Mouse (Mus musculus) left cerebral cortex, postnatal 4 days (tissue): Measurements from ENCODE around the gene Ssbp4. TPM values are rescaled to one million over a fixed set of nuclear protein-coding genes. Genes with fewer than 3 reads are reported as not detected.
A peak's percentile ranks its signal among the peaks of the same experiment; 100 is the strongest.
"Not testable (repeated sequence)": the region's sequence is repeated elsewhere in the genome, so short reads cannot be mapped to it uniquely, and the experiment has no call there.

Experiments used
- DNase-seq: peaks from one replicate; pipeline ENCODE4 v3.0.0-alpha.2; 2022
- intact Hi-C: fragments of 180-260 bp; cut with DNase I; formaldehyde crosslinking; loops from one replicate; pipeline ENCODE4 v1.15.1; 2025
- total RNA-seq, 2 experiments: library from RNA; stranded (reverse); gene quantifications; 2 replicates each; pipeline ENCODE4 v1.2.3; 2021

Ssbp4 gene
- total RNA-seq, 2 experiments from 2014 or later, result 156 to 193 TPM

- no peak for DNase-seq
- intact Hi-C loops, result no loop called here
These were observed 13.8 kb downstream of the Ssbp4 start for GRCm38 (mm10) chr8:70594621-70595564.

DNA sequence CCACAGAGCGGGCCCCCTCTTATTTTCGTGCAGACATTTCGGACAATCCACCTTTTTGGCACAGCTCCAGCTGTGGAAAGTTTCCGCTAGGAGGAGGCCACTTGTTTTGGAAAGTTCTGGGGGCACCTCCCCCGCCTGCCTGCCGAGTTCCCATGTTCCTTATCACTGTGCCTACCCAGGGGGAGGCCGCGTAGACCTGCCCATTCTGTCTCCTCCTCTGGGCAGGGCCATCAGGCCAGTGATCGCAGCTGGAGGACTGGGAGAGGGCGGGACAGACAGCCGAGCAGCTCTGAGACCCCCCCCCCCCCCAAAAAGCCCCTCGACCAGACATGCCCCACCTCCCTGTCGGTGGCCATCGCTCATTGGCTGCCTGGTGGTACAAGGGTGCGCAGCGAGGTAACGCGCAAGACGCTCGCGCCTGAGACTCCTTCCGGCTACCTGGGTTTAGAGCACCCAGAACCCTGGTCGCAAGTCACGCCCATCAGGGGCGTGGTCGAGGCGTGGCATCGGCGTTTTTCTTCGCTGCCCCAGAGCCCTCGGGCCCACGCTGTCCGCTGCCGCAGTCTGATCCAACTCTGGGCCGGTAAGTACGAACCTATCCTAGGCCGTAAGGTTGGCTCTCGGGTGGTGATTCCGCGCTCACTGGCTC, 14.6 kb downstream of the Ssbp4 start, which contains the start of gene Isyna1:
Gene Isyna1 (plus strand): TSS at position 413 of the 649 bp plus-strand sequence.
- DNase-seq, result peak; percentile 72
- intact Hi-C loops, result no loop called here

DNA sequence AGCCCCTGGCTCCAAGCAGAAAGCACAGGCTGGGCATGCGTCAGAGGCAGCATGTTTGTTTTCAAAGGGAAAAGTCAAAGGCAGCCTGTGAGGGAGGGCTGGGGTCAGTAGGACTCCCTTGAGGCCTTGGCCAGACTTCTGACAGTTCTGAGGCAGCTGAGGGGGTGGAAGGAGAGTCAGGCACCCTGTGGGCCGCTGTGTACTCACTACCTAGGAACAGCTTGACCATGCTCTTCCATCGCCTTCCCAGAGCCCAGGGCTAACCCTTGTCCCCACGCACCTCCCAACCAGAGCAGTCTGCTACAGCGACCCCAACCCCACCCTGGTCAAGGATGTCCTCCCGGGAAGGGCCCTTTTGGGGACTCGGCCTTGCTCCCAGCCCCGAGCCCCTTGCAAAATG, 15.5 kb downstream of the Ssbp4 start:
- intact Hi-C loops, result no loop called here
- DNase-seq, result no peak

DNA sequence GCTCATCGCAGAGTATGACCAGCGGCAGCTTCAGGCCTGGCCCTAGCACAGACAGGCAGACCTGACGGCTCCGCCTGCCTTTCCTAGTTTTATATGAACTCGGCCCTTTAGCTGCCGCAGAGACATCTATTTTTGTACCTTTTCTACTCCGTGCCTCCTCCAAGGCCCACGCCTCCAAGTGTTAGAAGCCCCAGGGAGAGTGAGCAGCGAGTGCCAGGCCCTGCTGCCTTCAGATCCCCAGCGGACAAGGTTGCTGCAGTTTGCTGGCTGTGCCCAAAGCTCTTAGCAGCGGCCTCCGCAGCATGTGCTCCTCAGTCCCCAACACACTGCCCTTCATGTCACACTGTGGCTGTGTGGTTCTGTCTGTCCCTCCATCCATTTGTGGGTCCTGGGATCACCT, 17.1 kb downstream of the Ssbp4 start:
- DNase-seq, result no peak
- intact Hi-C loops, result no loop called here

- DNase-seq, intact Hi-C loops: not testable (repeated sequence)
These were observed 20.7 kb downstream of the Ssbp4 start for GRCm38 (mm10) chr8:70587955-70588354.

GRCm38 (mm10) chr8:70585258-70585652, 23.4 kb downstream of the Ssbp4 start:
- intact Hi-C loops, result no loop called here
- no peak for DNase-seq

DNA sequence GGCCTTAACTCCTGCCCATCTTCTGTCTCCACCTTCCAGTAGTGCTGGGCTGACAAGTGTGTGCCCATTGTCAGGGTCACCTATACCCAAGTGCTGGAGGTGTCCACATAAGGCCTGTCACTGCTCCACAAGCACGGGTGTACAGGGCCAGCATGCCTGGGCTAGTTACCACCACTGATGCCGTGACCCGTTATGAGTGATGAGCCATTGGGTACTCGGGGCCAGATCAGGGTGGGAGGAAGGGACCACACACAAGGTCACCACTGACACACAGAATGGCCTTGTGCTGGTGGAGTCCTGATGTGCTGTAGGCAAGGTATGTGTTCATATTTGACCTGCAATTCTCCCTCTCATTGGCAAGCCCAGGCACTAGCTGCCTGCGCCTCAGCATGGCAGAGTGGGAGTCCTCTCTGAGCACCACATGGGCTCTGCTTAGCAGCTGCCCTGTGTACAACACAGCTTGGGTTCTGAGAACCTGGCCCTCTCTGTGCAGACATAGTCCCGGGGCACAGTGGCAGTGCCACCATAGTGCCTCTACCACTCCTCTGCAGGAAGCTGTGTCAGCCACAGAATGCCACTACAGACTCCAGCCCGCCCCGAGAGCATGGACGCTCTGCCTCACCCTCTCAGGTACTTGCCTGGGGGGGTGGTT, 23.9 kb downstream of the Ssbp4 start:
- no peak for DNase-seq
- intact Hi-C loops, result no loop called here

DNA sequence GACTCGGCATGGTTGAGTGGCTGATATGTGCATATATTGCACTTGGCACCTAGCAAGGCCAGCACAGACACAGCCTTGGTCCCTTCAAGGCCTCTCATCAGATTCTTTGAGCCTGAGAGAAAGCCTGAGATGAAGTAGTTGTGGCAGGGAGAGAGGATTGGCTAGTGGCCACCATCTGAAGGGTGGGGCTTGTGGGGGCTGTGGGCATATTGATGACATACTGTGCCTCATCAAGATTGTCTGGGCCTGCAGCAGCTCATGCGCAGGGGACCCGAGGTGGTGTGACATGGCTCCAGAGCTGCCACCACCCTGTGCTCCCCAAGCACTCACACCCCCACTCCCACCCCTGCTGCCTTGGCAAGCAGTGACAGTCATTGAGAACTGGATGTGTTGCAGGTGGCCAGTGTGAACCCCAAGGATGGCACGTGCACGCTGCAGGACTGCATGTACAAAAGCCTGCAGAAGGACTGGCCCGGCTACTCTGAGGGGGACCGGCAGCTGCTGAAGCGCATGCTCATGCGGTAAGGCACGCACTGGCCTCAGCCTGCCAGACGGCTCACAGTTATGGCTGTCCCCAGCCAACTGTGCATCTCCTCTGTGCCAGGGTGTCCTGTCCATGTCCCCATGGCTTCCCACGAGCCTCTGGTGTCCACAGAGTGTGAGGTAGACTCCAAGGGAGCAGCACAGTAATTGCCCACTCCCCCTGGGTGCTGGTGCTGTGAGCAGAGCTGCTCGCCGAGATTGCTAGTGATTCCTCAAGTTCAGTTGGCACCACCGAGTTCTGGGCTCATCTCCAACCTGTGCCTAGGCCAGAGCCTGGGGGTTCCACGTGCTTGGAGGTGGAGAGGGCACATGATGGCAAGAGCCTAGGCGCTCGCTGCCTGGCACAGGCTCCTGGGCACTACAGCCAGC, 24.9 kb downstream of the Ssbp4 start:
- peak; percentile 80 for DNase-seq
- intact Hi-C loops, result no loop called here

DNA sequence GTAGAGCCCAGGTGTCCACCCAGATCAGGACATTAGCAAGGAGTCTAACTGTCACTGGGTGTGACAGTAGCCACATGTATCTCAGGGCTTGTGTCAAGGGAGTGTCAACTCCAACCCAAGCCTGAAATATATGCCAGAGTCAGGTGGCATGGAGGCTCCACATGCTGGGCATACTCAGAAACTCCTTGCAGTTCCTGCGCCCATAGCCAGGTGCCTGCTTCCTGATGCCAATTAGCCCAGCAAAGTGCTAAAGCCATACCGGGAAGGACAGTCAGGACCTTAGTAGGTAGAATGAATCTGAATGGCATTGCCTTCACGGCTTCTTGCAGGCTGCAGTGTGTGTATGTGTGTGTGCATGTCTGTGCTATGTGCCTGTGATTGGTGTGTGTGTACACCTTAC, 31.5 kb downstream of the Ssbp4 start:
- intact Hi-C loops, result no loop called here
- no peak for DNase-seq

GRCm38 (mm10) chr8:70574915-70575314, 33.8 kb downstream of the Ssbp4 start:
- intact Hi-C loops, result no loop called here
- DNase-seq, result no peak

DNA sequence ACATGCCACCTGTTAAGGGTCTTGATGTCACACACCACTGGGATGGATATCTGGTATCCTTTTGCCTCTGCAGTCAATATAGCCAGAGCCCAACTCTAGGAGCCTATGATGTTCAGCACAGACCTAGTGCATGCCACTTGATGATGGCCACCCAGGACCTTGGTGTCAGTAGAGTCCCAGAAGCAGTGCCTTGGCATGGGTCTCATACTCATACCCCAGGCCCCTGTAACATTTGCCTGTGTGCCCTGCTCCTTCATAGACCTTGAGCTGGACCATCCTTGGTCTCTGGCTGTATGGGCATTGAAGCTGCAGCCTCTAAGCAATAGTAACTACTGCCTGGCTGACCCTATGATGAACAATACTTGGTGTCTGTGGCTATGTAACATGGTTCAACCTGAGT, 34.4 kb downstream of the Ssbp4 start:
- DNase-seq, result no peak
- intact Hi-C loops, result no loop called here

DNA sequence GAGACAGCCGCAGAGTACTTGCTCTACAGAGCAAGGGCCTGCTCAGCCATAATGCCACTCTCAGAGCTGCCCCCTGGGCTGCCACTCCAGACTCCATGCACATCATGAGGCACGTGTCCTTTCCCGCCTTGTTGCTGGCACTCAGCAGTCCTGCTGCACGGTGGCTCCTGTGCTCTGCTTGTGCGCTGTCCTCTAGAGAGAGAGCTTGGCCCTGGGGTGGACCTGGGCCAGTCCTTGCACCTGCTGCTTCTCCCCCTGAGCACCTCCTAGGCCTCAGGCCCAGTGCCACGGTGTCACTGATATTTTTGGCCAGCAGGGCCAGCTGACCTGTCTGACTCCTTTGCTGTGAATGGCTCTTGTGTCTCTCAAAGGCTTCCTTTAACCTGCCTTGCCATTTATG, 37.7 kb downstream of the Ssbp4 start:
- no peak for DNase-seq
- intact Hi-C loops, result no loop called here

DNA sequence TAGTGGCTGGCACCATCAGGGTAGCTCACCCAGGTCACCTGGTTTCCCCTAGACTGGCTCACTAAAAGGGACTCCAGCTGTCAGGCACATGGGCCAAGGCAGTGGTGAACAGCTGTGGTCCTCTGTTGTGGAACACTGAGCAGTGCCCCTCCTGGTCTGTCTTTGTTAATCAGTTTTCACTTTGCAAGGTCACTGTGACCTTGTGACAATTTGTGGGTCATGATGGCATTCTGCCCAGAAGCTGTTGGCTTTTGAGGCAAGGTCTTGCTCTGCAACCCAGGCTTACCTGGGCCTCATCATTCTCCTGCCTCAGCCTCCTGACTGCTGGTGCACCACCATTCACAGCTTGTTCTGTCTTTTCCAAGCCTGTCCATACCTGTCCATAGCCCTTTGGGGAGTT, 38.3 kb downstream of the Ssbp4 start:
- intact Hi-C loops, result no loop called here
- DNase-seq, result no peak

GRCm38 (mm10) chr8:70565561-70565960, 43.1 kb downstream of the Ssbp4 start:
- intact Hi-C loops, result no loop called here
- DNase-seq, result no peak

- intact Hi-C loops, result no loop called here
- DNase-seq, result no peak
These were observed 43.9 kb downstream of the Ssbp4 start for GRCm38 (mm10) chr8:70564696-70565235.

- intact Hi-C loops, result no loop called here
These were observed 44.8 kb downstream of the Ssbp4 start for GRCm38 (mm10) chr8:70563763-70564387.

DNA sequence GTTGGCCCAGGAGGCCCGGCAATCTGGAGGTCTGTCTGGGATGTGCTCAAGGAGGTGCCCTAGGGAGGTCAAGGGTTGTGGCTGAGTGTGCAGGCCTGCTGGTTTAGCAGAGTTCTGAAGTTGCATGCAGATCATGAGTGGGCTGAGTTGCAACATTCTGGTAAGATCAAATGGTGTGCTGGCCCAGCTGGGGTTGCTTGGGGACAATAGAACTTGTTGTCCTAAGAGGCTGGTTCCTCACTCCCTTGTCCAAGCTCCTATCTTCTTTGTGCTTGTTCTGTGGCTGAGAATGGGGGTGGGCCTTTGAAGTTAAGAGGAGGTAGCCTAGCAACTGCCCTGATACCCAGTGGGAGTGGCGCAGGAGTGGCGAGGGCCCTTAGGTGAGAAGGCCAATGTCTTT, 45.9 kb downstream of the Ssbp4 start:
- DNase-seq, result no peak
- intact Hi-C loops, result no loop called here

More at GRCm38 (mm10) chr8:70563763-70564387, 44.8 kb downstream of the Ssbp4 start:
- no peak for DNase-seq

- no peak for DNase-seq
These were observed 46.7 kb downstream of the Ssbp4 start for GRCm38 (mm10) chr8:70561809-70562535.

DNA sequence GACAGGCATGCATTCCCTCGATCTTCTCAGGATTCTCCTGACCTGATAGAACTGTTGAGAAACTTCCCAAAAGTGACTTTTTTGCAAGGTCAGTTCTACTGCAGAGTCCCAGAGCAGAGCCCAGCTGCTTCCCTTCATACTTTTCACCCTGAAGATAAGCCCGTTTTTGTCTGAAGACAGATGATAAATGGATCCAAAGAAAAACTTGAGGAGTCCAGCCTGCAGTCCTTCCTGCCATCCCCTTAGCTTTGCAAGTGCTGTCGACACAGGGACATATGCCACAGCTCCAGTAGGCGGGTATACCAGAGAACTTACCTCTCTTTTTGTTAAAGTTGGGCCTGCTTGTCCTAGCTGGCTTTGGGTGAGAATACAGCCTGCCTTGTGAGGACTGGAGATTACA, 47.3 kb downstream of the Ssbp4 start:
- intact Hi-C loops, result no loop called here
- no peak for DNase-seq

More at GRCm38 (mm10) chr8:70561809-70562535, 46.7 kb downstream of the Ssbp4 start:
- intact Hi-C loops, result no loop called here
